Mouse (Mus musculus) ovary, postnatal 14 days (tissue): ENCODE results near the gene Hoxa3.

Experiments
- DNase-seq: peaks from one replicate; pipeline ENCODE4 v3.0.0; 2022; ENCODE audit warnings: low spot score

Hoxa3 gene

GRCm38 (mm10) chr6:52154044-52154443 lies 59.1 kb downstream of the Hoxa3 start:
- DNase-seq: no peak

GRCm38 (mm10) chr6:52153270-52153669 lies 59.9 kb downstream of the Hoxa3 start:
- DNase-seq: no peak

GRCm38 (mm10) chr6:52152226-52153193 lies 60.6 kb downstream of the Hoxa3 start:
- DNase-seq: no peak

- no peak for DNase-seq
Observed at GRCm38 (mm10) chr6:52151571-52151970, 61.6 kb downstream of the Hoxa3 start.

DNA sequence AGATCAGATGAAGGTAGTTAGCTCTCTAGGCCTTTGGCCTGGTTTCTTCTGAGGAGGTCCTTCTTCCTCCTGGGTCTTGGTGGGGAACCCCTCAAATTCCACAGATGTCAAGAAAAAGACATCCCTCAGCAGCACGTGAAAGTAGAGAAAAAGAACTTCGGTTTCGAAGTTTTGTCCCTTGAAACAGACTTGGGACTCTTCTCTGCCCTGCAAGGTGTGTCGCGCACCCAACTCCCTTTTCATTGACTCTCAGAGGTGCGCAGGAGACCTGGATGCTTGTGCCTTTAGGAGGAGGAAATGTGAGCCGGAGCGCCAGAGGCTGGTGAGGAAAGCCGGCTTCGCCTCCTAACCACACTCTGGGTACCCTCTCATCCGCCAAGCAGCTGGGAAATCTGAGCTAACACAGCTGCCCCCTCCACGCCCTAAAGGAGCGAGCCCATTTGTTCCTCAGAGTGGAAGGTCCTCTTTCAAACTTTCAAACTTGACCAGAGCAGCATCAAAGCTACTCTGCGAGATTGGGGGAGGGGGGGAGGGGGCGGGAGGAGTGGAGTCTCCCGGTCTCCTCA lies 62.7 kb downstream of the Hoxa3 start:
- DNase-seq: no peak

GRCm38 (mm10) chr6:52139115-52139514 lies 74.0 kb downstream of the Hoxa3 start:
- DNase-seq: no peak

DNA sequence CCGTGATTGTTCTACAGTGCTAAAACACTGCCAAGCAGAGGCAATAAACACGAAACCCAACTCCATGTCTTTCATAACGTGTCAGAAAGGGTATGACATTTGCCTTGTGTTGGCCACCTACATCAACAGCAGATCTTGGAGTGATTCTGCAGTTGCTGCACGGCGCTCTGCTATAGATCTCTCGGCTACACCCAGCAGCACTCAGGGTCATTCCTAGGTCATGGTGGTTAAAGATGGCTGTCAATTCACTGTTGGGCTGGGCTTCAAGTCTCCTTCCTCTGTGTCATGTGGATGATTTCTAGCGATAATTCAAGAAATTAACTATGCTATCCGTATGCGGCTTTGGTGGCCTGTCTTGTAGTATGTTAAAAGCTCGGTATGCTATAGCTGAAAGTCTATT lies 74.6 kb downstream of the Hoxa3 start:
- no peak for DNase-seq

GRCm38 (mm10) chr6:52137841-52138535 lies 75.1 kb downstream of the Hoxa3 start:
- no peak for DNase-seq

DNA sequence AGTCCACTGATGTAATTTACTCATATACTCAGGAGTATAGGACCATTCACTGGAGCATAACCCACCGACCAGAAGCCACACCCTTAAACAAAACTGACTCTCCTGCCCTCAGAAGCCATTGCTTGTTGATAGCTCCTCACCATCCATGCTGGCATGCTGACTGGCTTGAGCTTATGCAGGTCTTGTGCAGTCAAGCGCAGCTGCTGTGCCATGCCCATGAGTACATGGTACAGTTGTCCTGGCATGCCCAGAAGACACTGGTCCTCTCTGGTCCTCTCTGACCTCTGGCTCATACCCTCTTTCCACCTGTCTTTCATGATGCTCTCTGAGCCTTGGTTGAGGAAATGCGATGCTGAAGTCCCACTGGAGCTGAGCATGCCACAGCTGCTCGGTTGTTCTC lies 89.5 kb downstream of the Hoxa3 start:
- DNase-seq: no peak

DNA sequence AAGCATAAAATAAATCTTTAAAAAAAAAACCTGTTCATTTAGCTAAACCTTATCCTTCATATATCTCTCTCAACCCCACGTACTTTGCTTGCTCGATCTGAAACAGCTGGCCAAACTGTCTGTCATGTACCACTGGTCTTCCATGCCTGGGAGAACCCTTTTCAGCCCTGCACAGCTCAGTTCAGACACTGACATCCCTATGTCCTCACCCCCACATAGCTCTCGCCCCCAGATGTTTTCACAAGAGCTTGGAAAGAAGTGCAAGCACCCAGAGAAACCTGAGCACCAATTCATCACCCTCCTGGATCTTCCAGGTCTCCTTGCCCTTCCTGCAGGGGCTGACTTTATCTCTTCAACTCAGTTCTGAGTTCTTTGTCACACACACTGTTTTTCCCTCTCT lies 92.0 kb downstream of the Hoxa3 start:
- DNase-seq: no peak
